Mouse (Mus musculus): ENCODE data around the gene Abcc2.

Gene Abcc2

DNA sequence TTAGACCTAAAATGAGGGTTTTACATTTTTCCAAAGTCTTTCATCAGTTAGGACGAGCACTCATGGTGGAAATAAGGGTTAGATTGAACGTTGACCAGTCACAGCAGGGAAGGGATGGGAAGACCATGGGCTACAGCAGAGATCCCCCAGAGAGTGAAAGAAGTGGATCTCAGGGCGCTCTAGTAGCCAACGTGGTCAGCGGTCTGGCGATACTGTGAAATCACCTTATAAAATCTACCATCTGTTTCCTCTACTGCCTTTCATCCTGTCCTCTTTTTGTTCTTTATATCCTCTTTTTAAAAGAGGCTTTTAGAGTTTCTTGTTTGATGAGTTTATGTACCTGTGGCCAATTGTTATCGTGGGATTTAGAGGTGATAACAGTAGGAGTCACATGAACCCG, 2.8 kb downstream of the Abcc2 start:
- DNase-seq, result no peak

DNA sequence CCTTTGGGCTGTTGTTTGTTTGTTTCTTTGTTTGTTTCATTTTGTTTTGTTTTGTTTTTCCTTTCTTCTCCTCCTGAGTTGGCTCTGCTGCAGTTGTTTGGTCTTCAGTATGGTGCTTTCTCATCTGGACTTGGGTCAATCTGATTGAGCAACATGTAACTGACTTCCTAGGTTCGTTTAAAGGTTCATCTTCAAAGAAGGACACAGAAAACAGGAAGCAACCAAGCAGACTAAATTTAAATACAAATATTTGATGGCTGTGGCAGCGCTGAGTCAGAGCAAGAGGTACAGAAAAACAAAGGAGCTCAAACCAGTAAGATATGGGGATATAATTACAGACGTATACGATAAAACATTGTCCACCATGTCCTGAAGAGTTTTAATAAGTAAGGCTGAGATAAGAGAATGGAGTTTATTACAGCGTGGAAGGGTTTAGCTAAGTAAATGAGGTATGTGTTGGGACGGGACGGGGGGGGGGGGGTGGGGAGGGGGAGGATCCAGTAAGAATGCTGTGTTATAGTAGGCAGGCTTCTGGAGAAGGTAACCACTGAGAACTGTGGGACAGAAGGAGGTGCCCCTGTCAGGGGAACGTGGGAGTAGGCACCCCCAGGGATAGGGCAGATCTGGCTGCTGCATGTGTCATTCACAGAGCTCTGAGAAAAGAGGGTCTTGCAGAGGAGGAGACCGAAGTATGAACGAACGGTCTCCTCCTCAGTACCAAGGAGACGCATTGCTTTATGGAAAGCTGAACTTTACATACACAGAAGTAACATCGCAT, 4.4 kb downstream of the Abcc2 start:
- no peak for DNase-seq

DNA sequence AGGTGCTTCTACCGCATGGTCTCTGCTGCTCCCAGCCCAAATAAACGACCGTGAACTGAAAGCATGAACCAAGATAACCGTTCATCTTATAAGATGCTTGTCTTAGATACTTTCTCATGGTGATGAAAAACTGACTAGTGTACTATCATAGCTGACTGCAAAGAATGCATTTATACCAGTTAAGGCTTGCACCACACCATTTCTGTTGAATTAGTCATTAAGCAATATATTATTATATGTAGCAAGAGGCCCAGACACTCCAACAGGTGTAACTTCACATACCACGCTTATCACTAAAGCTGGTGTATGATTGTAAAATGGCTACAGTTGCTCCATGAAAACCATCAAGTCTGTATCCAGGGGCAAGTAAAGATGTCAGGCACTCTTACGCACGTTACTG, 7.8 kb downstream of the Abcc2 start:
- DNase-seq, result no peak

DNA sequence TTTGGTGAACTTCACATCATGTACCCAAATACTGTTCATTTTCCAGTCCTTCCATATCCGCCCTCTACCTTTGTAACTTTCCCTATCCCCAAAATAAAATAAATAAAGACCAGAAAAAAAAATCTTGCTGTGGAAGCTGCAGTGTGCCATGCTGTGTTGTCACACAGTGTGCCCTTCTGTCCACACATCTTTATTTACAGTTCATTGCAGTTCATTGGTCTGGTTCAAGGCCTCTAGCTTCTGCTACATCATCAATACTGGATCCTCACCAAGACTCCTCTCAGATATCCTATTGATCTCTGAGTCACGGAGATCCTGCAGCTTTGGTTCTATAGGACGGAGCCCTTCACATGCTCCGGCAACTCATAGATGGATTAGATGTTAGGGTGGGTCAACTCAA, 10.5 kb downstream of the Abcc2 start:
- no peak for DNase-seq

DNA sequence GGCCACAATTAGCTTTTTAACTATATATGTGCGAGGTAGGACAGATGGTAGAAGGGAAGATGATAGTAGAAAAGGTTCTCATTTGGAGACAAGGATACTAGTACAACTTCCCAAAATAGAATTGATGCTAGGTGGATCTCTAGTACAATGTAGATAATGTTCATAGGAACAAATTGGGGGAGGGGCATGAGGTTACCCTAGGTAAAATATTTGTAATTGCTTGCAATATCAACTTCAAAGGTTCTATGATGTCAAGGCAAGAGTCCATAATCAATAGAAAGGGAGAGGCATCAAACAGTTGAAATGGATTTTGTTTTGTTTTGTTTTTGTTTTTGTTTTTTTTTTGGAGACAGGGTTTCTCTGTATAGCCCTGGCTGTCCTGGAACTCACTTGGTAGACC, 12.0 kb downstream of the Abcc2 start:
- no peak for DNase-seq

DNA sequence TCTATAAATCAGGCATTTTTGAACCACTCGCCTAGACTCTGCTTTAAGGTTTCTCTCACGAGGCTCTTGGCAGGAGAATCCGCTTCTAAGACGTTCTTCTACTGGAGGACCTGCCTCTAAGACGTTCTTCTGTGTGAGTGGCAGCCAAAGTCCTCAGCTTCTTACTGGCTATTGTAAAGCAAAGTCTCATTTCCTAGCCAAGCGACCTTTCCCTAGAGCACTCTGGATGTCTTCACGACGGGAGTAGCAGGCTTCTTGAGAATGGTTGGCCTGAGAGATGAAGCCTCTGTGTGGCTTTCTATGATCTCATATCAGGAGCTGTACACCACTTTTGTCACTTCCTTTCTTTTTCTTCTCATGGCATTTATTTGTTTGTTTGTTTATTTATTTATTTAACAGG, 13.5 kb downstream of the Abcc2 start:
- DNase-seq, result no peak

DNA sequence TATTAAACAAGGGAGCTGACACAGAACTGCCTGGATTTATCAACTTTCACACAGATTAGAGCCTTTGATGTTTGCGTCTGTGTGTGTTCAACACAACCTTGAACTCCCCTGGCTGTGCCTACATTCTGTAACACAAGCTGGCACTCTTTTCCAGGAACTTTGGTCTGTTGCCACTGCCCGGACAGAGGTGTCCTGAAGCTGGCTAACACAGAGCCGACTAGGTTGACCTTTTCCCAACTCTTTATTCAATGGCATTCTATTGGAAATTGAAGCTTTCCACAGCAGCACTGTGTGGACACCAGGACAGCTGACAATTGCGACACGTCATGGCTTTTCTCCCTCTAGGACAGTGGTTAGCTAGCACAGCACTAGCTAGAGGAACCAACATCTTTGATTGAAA, 15.2 kb downstream of the Abcc2 start:
- DNase-seq, result no peak

DNA sequence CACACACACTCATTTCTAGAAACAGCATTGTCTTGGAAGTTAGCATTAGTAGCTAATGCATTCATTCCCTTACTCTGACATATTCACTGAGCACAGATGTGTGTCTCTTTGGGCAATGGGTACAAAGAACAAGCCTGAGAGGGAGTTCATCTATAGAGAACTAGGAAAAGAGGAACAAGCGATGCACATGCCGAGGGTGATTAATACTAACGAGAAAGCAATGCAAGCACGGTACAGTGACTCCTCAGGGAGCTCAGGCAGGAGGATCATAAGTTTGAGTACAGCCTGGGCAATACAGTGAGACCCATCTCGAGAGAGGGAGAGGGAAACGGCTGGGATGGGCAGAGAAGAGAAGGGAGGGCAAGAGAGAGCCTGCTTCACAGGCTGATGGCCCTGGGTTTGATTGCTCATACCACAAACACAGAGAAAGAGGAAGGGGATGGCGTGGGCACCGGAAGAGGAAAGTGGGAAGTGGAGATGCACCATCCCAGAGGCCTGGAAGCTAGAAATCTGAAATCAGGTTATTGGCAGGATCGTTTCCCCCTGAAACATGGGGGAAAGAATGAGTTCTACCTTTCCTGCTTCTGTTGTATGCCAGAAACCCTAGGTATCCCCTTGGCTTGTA, 19.5 kb downstream of the Abcc2 start:
- no peak for DNase-seq

DNA sequence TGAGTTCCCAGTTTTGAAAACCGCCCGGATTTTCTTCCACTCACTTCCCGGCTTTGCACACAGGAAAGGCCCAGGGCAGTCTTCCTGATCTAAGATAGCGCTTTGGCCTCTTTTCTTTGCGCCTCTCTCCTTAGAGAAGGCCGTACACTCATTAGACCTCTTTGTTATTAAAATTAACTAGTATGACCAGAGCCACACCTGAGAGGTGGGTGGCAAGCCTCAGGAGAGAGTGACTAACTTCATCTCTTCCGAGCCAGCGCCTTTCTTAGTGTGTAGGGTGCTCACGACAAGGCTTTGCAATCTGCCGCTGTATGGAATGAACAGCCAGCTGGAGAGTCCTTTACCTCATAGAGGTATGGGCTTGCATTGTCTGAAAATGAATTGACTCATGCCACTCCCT, 21.9 kb downstream of the Abcc2 start:
- no peak for DNase-seq

DNA sequence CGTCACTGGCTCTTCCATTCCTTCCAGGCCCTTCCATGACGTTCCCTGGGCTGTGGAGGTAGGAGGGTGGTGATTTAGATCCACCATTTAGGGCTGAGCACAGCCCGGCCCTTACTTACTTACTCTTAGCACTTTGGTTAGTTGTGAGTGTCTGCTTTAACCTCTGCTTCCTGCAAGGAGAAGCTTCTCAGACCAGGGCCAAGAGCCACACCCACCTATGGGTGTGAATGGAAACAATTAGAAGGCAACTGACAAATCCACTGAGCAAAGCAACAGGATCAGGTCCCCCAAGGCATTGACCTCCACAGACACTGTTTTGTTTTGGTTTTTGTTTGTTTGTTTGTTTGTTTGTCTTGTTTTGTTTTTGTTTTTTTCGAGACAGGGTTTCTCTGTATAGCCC, 27.3 kb downstream of the Abcc2 start:
- no peak for DNase-seq

DNA sequence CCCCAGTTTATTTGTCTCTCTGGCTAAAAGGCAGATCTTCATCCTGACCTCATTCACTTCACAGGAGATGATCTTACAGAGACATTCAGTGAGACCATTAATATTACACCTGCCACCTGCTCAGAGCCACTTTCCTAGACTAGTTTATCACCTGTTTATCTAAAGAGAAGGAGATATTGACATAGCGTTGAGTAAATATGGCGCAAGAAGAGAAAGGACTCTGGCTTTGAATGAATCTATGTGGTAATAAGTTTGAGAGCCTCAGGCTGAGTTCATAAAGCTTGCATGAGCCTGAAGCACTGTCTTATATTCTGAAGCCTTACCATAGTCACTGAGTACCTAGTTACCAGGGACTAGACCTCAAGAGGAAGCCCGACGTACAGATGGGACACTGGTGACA, 29.4 kb downstream of the Abcc2 start:
- DNase-seq, result no peak

DNA sequence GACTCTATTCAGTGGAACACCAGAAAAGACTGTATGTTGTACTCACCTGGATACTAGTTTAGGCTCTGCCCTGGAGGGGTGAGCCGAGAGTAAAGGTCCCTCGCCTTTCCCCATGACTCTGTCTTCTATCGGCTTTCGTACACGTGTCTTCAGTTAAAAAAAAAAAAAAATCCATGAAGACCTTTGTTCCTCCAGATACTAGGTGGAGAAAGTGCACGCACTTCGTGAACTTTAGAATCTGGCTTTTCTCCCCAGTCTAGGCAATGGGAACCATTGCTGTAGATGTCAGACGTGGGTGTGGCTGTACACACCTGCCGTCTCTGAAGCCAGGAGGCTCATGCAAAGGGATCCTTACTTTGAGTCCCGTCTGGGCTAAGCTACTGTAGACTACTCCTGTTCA, 31.3 kb downstream of the Abcc2 start:
- DNase-seq, result no peak

DNA sequence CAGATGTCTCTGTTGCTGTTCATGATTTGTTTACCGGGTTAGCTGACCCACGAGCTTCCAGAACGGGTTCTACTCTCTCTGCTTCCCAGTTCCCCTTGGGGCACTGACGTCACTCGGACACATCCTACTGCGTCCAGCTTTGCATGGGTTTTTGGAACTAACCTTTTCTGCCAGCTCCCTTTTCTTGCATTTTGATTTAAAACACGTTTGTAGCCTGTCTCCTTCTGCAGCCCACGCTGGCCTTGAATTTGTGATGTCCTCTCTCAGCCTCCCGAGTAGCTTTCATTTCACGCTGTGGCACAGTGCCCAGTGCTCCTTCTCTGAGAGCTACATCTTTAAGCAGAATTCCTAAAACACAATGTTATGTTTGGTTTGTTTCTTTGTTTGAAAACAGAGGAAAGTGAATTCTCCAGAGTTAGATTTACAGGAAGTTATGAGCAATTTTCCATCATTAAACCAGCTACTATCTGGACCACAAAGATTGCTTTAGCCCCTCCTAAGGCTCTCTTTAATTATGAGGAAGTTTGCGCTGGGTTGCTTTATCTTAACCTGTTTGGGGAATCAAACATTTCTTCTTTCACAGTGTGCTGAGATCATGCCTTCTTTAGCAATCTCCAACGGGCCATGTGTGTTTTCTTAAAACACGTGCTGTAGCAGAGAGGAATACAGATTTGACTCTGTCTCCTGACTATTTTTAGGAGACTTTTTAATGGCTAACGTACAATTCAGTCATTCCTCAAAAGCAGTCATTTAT, 33.8 kb downstream of the Abcc2 start:
- no peak for DNase-seq

DNA sequence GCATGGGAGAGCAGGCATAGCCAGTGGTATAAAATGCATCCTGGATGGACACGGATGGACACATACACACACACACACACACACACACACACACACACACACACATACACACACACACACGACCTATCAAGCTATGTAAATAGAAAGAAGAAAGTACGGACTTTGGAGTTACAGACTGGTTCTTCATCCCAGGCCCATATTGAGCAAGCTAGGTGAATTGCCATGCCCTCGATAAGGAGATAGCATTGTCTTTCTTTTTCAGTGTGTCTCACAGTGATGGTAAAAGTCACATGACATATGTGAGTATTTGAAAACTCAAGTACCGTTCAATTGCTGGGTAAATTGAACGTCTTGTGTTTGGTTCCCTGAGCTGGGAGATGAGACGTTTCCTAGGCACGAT, 44.9 kb downstream of the Abcc2 start:
- DNase-seq, result no peak

DNA sequence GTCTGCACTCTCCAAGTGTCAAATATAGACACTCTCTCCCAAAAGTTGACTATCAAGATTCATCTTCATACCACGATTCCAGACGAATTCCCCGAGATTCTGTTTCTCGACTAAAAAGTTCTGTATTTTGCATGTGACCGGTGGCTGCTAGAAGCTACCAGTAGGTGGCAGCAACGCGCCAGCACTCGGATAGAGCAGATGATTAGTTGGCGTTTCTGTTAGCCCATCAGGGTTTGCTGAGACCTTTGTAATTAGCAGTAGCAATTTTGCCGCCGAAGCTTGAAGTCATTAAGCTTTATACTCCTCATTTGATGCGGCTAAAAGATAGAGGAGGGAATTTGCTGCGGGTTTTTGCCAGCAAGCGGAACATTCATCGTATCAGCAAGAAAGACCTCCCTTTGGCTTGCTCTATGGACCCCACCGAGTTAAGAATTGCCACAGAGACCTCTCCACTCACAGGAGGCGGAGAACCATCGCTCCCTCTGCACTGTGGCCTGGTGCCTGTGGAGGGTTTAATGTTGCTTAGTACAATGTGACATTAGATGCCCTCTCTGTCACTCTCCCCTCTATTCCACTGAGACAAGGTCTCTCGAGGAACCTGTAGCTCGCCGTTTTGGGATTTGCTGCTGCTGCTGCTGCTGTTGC, 50.6 kb downstream of the Abcc2 start:
- DNase-seq, result peak; percentile 66

DNA sequence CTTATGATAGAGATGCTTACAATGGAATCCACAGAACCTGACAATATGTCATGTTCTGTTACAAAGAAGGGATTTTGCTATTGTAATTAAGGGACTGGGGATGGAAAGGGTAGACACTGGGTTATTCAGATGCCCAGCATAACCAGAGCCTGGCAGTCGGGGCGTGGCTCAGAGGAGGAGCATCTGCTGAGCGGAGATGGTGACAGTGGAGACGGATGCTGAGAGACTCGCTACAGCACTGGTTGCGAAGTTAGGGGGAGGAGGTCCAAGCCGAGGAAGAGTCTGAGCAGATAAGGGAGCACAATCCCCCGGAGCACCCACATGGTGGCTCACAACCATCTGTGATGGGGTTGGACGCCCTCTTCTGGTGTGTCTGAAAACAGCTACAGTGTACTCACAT, 61.2 kb downstream of the Abcc2 start:
- no peak for DNase-seq

DNA sequence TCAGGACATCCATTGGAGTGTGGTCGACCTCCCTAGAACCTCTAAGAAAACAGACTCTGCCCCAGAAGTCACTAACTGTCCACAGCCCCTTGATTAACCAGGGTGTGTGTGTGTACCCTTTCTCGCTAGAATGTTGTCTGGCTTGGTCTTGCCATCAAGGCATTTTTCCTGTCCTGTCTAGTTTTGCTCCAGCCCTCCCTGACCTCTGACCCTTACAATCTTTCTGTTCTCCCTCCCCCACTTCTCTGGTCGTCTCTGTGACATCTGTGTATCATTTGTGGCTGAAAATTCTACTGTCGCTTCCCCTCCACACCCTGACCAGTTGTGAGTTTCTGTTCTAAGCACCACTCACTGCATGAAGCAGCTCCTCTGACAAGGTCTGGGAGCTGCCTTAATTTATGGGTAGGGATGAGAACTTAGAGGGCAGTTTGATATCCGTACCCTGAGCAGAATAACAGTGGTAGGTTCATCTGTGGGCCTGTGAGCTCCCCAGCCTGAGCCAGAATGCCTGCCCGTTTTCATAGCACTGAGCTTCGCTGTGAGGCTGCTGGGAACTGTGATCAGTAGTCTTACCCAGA, 63.4 kb downstream of the Abcc2 start:
- DNase-seq, result no peak

DNA sequence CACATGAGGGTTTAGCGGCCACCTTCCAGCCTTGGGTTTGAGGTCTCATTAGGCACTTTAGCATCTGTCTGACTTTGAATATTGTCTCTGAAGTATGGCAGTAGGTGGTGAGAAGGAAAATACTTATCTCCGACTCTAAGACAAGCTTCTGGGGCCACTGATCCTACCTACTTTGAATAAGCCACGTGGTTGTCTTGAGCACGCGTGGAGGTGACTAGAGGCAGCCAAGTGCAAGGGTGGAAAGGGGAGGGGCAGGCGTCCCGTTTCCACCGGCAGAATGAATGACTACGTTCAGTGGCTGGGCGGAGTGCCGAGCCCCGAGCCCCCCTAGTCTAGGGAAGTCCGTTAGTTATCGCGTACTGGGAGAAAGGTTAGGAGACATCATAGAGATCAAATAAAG, 65.1 kb downstream of the Abcc2 start:
- DNase-seq, result no peak

DNA sequence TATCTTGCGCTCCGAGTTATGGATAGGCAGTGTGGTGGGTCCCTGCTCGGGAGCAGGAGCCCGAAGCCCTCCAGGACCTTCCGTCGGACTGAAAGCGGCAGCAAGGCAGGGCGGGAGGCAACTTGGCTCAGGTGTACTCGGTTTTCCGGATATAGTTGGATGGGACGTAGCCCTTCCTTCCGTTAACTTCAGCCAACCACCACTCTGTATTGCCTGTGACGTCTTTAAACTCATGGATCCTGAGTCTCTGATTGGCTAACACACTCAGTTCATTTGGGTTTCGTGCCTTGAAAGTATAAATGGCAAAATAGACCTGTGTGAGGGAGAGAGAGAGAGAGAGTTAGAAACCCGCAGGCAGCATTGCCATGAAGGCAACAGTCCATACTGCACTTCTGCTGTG, 66.0 kb downstream of the Abcc2 start:
- DNase-seq, result no peak

DNA sequence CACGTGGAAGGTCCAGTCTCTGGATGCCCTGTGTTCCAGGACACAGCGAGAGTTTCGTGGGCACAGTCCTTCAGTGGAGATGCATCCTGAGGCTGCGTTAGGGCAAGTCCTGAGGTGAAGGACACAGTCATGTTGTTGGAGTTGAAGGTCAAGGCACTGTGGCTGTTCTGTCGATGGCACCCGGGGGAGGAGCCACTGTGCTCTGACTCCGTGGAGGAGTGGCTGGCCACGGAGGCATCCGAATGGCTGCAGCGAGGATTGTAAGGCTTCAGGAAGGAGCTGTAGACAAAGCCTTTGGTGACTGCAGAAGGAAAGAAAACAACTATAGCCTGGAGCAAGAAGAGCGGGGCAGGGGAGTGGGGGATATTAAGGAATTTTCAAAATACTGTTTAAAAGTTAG, 68.0 kb downstream of the Abcc2 start:
- DNase-seq, result no peak

DNA sequence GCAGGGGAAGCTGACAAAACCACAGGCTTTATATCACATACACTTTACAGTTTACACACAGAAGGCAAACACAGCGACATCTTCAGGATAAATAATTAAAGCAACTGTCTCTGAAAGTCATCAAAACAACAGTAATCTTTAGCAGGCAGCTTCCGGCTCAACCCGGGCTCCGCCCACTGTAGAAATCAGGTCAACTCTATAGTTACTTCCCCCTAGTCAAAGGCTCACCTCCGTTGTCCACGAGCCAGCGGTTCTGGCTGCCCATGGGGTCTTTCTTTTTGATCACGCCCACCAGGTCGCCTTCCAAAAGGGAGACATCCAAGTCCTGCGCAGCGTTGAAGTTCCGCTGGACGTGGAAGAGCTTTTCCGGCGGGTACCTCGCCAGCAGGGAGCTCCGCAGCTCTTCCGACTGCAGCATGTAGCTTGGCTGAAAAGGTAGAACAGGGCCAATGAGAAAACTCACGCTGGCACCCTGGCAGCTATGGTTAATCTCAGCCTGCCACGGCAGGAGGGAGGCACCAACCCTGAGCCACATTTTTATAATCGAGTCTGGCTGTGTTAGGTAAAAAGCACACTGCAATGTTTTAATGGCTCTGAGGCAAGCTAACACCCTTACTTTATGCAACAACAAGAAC, 70.1 kb downstream of the Abcc2 start:
- DNase-seq, result peak; percentile 62

DNA sequence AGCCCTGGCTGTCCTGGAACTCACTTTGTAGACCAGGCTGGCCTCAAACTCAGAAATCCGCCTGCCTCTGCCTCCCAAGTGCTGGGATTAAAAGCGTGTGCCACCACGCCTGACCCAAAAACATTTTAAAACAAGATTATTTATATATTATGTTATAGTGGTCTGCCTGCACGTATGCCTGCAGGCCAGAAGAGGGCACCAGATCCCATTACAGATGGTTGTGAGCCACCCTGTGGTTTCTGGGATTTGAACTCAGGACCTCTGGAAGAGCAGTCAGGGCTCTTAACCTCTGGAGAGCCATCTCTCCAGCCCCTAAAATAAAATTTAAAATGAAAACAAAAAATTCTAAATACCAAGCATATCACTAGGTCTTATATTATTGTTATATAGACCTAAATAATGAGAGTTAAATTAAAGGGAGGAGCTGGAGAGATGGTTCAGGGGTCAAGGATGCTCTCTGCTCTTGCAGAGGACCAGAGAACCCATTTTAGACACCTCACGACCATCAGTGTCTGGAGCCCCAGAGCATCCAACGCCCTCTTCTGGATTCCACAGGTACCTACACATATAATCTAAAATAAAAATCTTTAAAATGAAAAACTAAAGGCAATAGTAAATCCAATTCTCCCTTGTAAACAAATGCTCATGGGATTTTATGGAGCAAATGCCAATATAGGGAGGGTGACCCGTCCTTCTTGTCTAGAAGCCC, 71.0 kb downstream of the Abcc2 start:
- no peak for DNase-seq

Measured in thymus, postnatal 14 days (tissue).